Mouse (Mus musculus) right cerebral cortex, adult 2 months (tissue): ENCODE data around the gene Mindy4.

Experiments
- DNase-seq, 2 experiments: peaks; one replicate each; pipeline ENCODE4 v3.0.0; 2021 to 2022; ENCODE audit warnings: low spot score in 2 of 2

The Mindy4 gene

GRCm38 (mm10) chr6:55367126-55367525 is 163.9 kb downstream of the Mindy4 start:
- DNase-seq = no peak
